Mouse (Mus musculus): ENCODE data around the gene Srsf12. TPM values are rescaled to one million over a fixed set of nuclear protein-coding genes. Genes with fewer than 3 reads are reported as not detected.

Srsf12 gene
- polyA plus RNA-seq, 1 experiment from 2014 or later, result 23.3 TPM

DNA sequence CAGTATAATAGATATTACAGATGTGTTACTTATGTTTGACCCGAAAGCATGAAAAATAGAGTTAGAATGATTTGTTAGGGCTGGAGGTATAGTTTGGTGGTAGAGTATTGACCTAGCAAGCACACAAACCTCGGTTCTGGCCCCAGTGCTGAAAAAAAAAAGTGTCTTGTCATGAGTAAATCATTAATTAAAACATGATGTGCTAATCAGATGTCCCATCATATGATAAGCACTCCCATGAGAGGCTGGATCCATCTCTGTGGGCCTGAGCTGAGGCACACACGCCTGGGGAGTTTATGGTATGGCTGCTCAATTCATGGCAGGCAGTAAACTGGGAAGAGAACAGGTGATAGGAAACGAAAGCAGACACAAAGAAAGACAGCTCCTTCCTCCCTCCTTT, 20.8 kb downstream of the Srsf12 start:
- ATAC-seq (ENCODE audit: low FRiP score), result no peak
- H3K9me3 ChIP-seq (replicated peaks), result no peaks in the 10 kb centered on the region
- H3K27me3 ChIP-seq, result no peaks in the 10 kb centered on the region
- no peak overlapping the region for H3K4me3 ChIP-seq
- H3K27ac ChIP-seq, result no peak overlapping the region
- no peaks in the 10 kb centered on the region for H3K36me3 ChIP-seq
- no peaks in the 10 kb centered on the region for H3K4me1 ChIP-seq
- no peak overlapping the region for H3K4me2 ChIP-seq (replicated peaks)
- 81% methylated on average over 4 of the region's 4 CpGs for WGBS
- H3K9ac ChIP-seq, result no peak overlapping the region

DNA sequence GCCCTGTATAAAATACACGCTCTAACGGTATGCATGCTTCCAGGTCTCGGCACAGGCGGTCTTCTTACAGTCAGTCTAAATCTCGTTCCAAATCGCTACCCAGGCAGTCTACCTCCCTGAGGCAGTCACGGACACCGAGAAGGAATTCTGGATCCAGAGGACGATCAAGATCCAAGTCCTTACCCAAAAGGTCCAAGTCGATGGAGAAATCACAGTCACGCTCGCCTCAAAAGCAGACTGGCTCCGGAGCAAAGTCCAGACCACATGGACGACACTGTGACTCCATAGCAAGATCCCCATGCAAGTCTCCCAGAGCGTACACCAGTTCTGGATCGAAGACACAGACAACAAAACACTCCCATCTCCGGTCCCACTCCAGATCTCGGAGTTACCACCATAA, 22.1 kb downstream of the Srsf12 start:
- no peaks in the 10 kb centered on the region for H3K27me3 ChIP-seq
- H3K36me3 ChIP-seq, result no peaks in the 10 kb centered on the region
- WGBS, result 91% methylated on average over 18 of the region's 18 CpGs
- no peak overlapping the region for H3K27ac ChIP-seq
- H3K4me2 ChIP-seq (replicated peaks), result no peak overlapping the region
- no peak for ATAC-seq (ENCODE audit: low FRiP score)
- no peak overlapping the region for H3K9ac ChIP-seq
- no peak overlapping the region for H3K4me3 ChIP-seq
- H3K4me1 ChIP-seq, result no peaks in the 10 kb centered on the region
- no peaks in the 10 kb centered on the region for H3K9me3 ChIP-seq (replicated peaks)

DNA sequence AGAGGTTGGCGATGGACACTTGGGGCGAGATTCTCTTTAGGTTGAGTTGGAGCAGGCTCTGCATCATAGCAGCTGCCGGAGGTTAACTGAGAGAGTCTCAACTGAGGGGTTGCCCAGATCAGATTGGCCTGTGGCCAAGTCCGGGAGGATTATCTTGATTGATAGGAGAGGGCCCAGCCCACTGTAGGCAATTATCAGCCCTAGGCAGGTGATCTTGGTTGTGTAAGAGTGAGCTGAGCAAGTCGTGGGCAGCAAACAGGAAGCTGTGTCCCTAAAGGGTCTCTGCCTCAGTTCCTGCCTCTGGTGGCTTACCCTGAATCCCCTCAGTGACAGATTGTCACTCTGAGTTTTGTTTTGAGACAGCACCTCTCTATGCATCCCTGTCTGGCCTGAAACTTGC, 33.7 kb downstream of the Srsf12 start:
- Histone ChIP-seq H3K36me3 (peaks cover 37% of the 10 kb centered on the region), H3K9me3 (replicated peaks) (no peaks in the 10 kb centered on the region), H3K4me1 (peaks cover 16% of the 10 kb centered on the region), H3K27ac (no peak overlapping the region), H3K4me3 (no peak overlapping the region), H3K4me2 (replicated peaks) (no peak overlapping the region), H3K9ac (no peak overlapping the region), H3K27me3 (no peaks in the 10 kb centered on the region)
- 66% methylated on average over 5 of the region's 5 CpGs for WGBS
- no peak for ATAC-seq (ENCODE audit: low FRiP score)

DNA sequence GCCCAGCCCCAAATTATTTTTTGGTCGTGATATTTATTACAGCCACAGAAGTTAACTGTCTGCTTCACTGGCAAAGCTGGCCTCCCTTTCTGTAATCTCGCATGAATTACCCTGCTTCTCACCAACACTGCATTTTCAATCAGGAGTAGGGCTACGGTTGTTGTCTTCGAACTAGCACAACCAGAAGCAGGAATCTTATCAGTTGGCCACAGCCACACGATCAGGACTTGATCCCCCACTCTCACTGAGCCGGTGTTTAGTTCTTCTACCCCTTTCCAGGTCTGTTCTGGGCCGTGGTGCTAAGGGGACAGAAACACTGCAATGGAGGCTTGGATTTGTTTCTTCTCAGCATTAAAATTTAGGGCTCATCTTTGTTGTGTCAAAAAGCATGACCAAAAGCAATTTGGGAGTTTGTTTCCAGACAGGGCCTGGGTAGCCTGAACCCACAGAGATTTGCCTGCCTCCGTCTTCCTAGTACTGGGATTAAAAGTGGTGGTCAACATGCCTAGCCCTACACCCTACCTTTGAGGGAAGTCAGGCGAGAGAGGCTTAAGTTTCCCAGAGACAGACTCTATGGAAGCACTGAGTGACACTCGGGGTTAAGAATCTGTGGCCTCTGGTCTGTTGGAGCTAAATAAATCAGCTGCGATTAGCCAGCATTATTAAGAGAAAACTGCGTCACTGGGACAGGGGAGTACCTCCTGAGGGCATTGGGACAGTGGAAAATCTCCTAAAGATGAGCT, 34.4 kb downstream of the Srsf12 start:
- Histone ChIP-seq H3K9ac (no peak overlapping the region), H3K9me3 (replicated peaks) (no peaks in the 10 kb centered on the region), H3K27ac (no peak overlapping the region), H3K4me3 (no peak overlapping the region), H3K36me3 (peaks cover 37% of the 10 kb centered on the region), H3K4me2 (replicated peaks) (no peak overlapping the region), H3K27me3 (no peaks in the 10 kb centered on the region), H3K4me1 (peaks cover 16% of the 10 kb centered on the region)
- WGBS, result 84% methylated on average over 12 of the region's 12 CpGs
- ATAC-seq (ENCODE audit: low FRiP score), result no peak

DNA sequence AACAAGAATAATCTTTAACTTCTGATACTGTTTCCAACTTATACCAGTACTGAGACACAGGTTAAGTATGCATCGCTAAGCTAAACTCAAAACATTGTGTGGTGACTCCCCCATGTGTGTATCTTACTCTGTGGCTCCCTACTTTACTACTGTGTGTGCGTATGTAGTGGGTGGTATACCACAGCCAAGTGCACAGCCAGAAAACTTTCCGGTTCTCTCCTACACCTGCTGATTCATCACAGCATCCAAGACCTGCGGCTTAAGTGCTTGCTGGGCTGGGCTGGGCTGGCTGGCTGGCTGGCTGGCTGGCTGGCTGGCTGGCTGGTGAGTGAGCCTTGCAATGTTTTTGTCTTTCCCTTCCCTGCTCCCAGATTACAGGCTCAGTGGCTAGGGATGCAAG, 35.1 kb downstream of the Srsf12 start:
- no peak overlapping the region for H3K9ac ChIP-seq
- H3K27ac ChIP-seq, result no peak overlapping the region
- H3K4me2 ChIP-seq (replicated peaks), result no peak overlapping the region
- no peak overlapping the region for H3K4me3 ChIP-seq
- no peaks in the 10 kb centered on the region for H3K9me3 ChIP-seq (replicated peaks)
- H3K4me1 ChIP-seq, result peaks cover 16% of the 10 kb centered on the region
- peaks cover 37% of the 10 kb centered on the region for H3K36me3 ChIP-seq
- H3K27me3 ChIP-seq, result no peaks in the 10 kb centered on the region
- WGBS, result 91% methylated on average over 4 of the region's 4 CpGs
- ATAC-seq (ENCODE audit: low FRiP score), result no peak

DNA sequence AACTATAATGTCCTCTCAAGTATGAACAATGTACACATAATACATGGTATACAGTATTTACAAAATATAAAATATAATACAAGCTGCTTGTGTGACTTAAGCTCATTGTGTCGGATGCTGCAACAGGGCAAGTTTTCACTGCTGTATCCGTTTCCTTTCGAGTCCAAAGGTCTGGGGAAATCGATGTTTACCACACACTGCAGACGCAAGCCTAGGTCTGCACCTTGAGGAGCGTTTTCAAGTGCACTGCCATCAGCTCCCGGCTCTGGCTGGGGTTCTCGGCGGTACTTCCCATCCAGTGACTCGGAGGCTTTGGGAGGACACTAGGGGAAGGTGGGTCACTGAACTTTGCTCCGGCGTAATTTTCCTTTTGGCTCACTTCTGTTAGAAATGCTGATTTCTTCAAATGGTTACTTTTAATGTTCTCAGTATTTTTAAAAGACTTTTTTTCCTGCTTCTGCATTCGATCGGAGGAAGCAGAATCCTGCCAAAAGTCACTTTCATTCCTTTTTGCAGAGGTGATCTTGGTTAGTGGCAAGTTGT, 37.1 kb downstream of the Srsf12 start:
- Histone ChIP-seq H3K4me2 (replicated peaks) (peak overlapping the region; percentile 74; the same call in 1 of the 2 replicates), H3K9me3 (replicated peaks) (no peaks in the 10 kb centered on the region), H3K36me3 (peaks cover 37% of the 10 kb centered on the region), H3K9ac (no peak overlapping the region), H3K4me1 (peaks cover 16% of the 10 kb centered on the region), H3K4me3 (no peak overlapping the region), H3K27ac (no peak overlapping the region), H3K27me3 (no peaks in the 10 kb centered on the region)
- ATAC-seq (ENCODE audit: low FRiP score), result no peak
- WGBS, result 92% methylated on average over 14 of the region's 14 CpGs

DNA sequence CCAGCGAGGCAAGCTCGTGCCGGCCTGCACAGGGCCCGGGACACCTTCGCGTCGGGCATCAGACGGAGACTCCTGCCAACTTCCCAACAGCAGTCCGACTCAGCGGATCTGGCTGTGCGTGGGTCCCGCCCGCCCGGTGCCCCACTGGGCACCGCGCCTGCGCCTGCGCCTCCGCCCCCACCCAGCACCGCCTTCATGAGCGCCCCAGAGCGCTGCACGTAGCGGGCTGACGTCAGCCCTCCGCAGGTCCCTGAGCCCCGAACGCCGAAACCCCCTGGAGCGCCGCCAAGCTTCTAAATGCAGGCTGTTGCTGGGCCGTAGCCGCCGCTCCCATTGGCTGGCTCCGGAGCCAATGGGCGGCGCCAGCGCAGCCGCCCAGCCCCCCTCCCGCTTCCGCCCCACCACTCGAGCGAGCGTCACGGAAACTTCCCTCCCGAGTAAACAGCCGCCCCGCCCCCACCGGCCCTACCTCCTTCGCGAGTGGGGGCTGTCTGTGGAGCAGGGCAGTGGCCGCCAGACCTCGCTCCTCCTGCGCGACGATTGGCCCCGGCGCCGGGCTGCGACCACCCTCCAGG, 38.8 kb downstream of the Srsf12 start:
- Histone ChIP-seq H3K36me3 (peaks cover 34% of the 10 kb centered on the region), H3K27ac (peak overlapping the region; percentile 100), H3K4me2 (replicated peaks) (peak overlapping the region; percentile 74), H3K9ac (peak overlapping the region; percentile 100), H3K4me1 (peaks cover 16% of the 10 kb centered on the region), H3K4me3 (peak overlapping the region; percentile 99), H3K27me3 (no peaks in the 10 kb centered on the region), H3K9me3 (replicated peaks) (no peaks in the 10 kb centered on the region)
- 1% methylated on average over 60 of the region's 60 CpGs for WGBS
- ATAC-seq (ENCODE audit: low FRiP score), result peak; percentile 89

DNA sequence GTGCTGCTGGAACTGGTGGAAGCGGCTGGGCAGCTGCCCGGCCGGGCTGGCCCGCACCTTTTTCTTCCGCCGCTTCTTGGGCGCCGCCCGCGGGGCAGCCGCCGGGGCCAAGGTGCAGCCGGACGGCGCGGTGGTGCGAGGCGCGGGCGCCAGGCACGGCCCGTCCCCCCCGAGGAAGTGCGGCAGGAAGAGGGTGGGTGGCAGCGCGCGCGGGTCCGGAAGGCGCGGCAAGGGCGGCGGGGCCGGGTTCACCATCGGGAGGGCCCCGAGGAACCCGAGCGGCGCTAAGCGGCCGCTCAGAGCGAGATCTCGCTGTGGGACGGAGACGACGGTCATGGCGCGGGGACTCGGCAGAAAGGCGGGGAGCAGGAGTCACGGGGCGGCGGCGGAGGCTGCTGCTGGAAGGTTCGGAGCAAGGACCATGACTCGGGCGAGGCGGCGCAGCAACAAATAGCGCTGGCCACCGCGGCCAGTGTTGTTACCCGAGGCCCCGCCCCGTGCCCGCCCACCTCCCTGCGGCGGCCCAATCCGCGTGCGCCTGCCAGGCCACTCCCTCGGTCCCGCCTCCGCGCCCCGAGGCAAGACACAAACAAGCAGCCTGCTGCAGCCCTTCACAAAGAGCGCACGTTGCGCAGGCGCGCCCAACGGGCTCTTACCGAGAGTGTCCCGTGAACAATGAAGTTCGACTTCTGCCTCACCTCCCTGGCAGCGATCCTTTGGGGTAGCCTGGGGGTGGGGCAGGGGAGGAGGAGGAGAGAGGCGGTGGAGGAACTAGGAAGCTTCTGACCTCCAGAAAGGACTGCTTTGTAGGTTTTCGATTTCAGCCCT, 39.5 kb downstream of the Srsf12 start:
- peak overlapping the region; percentile 99 for H3K4me3 ChIP-seq
- no peaks in the 10 kb centered on the region for H3K27me3 ChIP-seq
- H3K9me3 ChIP-seq (replicated peaks), result no peaks in the 10 kb centered on the region
- peaks cover 27% of the 10 kb centered on the region for H3K36me3 ChIP-seq
- H3K27ac ChIP-seq, result peak overlapping the region; percentile 100
- ATAC-seq (ENCODE audit: low FRiP score), result peak; percentile 93
- H3K9ac ChIP-seq, result peak overlapping the region; percentile 100
- peaks cover 16% of the 10 kb centered on the region for H3K4me1 ChIP-seq
- peak overlapping the region; percentile 74 for H3K4me2 ChIP-seq (replicated peaks)
- under 1% methylated on average over 69 of the region's 88 CpGs for whole genome bisulfite sequencing

DNA sequence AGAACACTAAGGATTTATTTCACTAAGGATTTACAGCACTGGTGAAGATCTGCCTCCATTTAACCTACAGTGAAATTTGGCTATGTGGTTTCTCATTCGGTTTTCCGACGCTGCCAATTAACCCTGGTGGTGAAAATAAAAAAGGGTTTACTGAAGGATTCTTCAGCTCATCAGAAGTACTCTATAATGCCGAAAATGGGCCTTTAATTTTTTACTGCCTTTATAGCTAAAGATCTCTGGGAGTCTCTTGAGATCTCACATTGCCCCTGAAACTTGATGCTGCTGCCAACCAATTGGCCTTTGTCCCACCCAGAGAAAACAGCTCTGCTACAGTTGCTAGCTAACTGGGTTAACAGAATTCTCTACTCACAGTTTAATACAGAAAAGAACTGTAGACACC, 40.1 kb downstream of the Srsf12 start:
- 3% methylated on average over 4 of the region's 4 CpGs for WGBS

DNA sequence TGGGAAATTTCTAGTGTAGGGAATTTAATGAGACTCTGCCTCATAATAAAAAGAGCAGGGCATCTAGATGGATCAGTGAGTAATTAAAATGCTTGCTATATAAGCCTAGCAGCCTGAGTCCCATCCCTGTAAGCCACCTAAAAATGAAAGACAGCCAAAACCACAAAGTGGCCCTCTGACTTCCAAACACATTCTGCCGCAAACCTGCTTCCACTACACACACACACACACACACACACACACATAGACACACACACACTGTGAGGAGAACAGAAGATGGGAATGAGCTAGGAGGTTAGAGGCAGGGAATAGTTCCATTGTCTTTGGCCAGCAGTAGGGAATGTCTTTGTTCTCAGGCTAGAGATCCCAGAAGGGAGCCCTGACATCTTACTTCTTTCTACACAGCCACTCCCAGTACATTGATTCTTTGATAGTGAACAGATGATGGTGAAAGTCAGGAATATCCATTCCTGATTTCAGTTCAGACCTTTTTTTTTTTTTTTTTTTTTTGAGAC, 41.0 kb downstream of the Srsf12 start:
- 75% methylated on average over 1 of the region's 1 CpGs for WGBS
- Histone ChIP-seq H3K27ac (no peak overlapping the region), H3K27me3 (no peaks in the 10 kb centered on the region), H3K4me2 (replicated peaks) (no peak overlapping the region), H3K9ac (no peak overlapping the region), H3K36me3 (peaks cover 12% of the 10 kb centered on the region), H3K4me1 (peaks cover 12% of the 10 kb centered on the region), H3K9me3 (replicated peaks) (no peaks in the 10 kb centered on the region), H3K4me3 (no peak overlapping the region)
- ATAC-seq (ENCODE audit: low FRiP score), result no peak

More for the DNA sequence above, 40.1 kb downstream of the Srsf12 start:
- Histone ChIP-seq H3K9ac (peak overlapping the region; percentile 100), H3K4me1 (peaks cover 15% of the 10 kb centered on the region), H3K27me3 (no peaks in the 10 kb centered on the region), H3K4me3 (peak overlapping the region; percentile 99), H3K9me3 (replicated peaks) (no peaks in the 10 kb centered on the region), H3K4me2 (replicated peaks) (peak overlapping the region; percentile 74), H3K36me3 (peaks cover 21% of the 10 kb centered on the region), H3K27ac (peak overlapping the region; percentile 100)
- no peak for ATAC-seq (ENCODE audit: low FRiP score)

DNA sequence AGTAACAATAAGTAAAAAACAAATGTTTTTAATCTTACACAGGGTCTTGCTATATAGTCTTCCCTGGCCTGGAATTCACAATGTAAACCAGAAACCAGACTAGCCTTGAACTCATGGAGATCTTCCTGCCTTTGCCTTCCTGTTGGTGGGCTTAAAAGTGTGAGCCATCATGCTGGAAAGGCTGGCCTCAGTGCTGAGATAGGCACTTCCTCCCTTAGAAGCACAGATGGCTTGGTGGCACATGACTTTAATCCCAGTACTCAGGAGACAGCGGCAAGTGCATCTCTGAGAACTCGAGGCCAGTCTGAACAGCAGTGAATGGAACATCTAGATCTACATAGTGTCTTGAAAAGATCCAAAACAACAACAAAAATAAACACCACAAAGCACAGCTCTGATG, 42.1 kb downstream of the Srsf12 start:
- H3K27me3 ChIP-seq, result no peaks in the 10 kb centered on the region
- no peak for ATAC-seq (ENCODE audit: low FRiP score)

DNA sequence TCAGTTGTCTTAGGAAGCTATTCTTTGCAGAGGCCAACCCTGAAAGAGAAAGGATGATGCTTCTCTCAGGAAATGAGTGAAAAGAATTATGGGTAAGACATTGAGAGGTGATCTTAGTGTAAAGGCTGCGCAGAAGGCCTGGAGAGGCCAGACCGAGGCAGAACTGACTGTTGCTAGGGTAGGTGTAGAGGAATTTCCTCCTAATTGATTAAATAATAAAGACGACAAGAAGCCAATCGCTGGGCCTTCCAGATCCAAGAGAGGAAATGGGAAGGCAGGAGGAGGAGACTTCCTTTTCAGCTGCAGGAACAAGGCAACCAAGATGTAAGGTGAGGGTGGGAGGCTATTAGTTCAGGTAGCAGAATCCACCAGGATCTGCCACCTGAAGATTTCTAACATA, 45.9 kb downstream of the Srsf12 start:
- ATAC-seq (ENCODE audit: low FRiP score), result no peak

More for the DNA sequence above, 42.1 kb downstream of the Srsf12 start:
- Histone ChIP-seq H3K27ac (no peak overlapping the region), H3K9me3 (replicated peaks) (no peaks in the 10 kb centered on the region), H3K4me1 (peaks cover 6% of the 10 kb centered on the region), H3K4me3 (no peak overlapping the region), H3K9ac (no peak overlapping the region), H3K36me3 (peaks cover 1% of the 10 kb centered on the region), H3K4me2 (replicated peaks) (no peak overlapping the region)
- WGBS, result 91% methylated on average over 2 of the region's 2 CpGs

More for the DNA sequence above, 45.9 kb downstream of the Srsf12 start:
- Histone ChIP-seq H3K4me3 (no peak overlapping the region), H3K36me3 (no peaks in the 10 kb centered on the region), H3K9me3 (replicated peaks) (no peaks in the 10 kb centered on the region), H3K9ac (no peak overlapping the region), H3K27ac (no peak overlapping the region), H3K4me1 (no peaks in the 10 kb centered on the region), H3K27me3 (no peaks in the 10 kb centered on the region), H3K4me2 (replicated peaks) (no peak overlapping the region)
- WGBS, result 57% methylated on average over 4 of the region's 4 CpGs

Measured in hindbrain, embryonic 12.5 days (tissue).